ENCODE assay signal across 9 mouse cellular contexts in genomic region chr3:107094028-107094427, GRCm38 (mm10). TPM values are rescaled to one million over a fixed set of nuclear protein-coding genes. Genes with fewer than 3 reads are reported as not detected.
DNase-seq lines count a peak whose midpoint lies in the region; ATAC-seq and TF ChIP-seq lines count a peak whose summit lies in the region.
"Had no signal": no experiment of that assay in that cellular context is flagged by ENCODE, and none has a peak within 500 bp of the region (broad histone marks: within the 10 kb centered on the region; RNA-seq: fewer than 3 reads in every experiment).

No protein-coding gene starts in this region.

- no peak for ATAC-seq in kidney, embryonic 14.5 days (ENCODE audit: low FRiP score, low TSS enrichment)
- ATAC-seq in cerebellum, adult (ENCODE audit: insufficient number of reproducible peaks, low FRiP score, low TSS enrichment): 0 out of 2 replicates have a peak, but pooled peaks have one; percentile 42
- ATAC-seq in forebrain, embryonic 14.5 days: peak; percentile 72
- peak; percentile 72 for ATAC-seq in midbrain, embryonic 13.5 days

- peak; percentile 61 for TF ChIP-seq CTCF in ES-Bruce4 (IDR thresholded peaks at IDR 0.05; ENCODE audit: low read depth, low read length)

- no peaks in the 10 kb centered on the region for H3K36me3 ChIP-seq in kidney, embryonic 14.5 days (ENCODE audit: control insufficient read depth, insufficient read depth, low read length)
- H3K36me3 ChIP-seq in ES-Bruce4 (ENCODE audit: control insufficient read depth, insufficient read depth, low read length, poor library complexity, severe bottlenecking): no peaks in the 10 kb centered on the region
- H3K36me3 ChIP-seq in forebrain, embryonic 14.5 days (ENCODE audit: control insufficient read depth, insufficient read depth, low read length): no peaks in the 10 kb centered on the region
- H3K36me3 ChIP-seq in midbrain, embryonic 13.5 days: no peaks in the 10 kb centered on the region
- H3K36me3 ChIP-seq: embryonic facial prominence, embryonic 12.5 days had no signal

- peaks cover 3% of the 10 kb centered on the region; the same call in 1 of the 2 replicates for H3K27me3 ChIP-seq in kidney, embryonic 14.5 days (ENCODE audit: control insufficient read depth, insufficient read depth, low read length)
- H3K27me3 ChIP-seq in ES-Bruce4 (ENCODE audit: control insufficient read depth, insufficient read depth, low read length, poor library complexity, severe bottlenecking): no peaks in the 10 kb centered on the region
- no peaks in the 10 kb centered on the region; the same call in 1 of the 2 replicates for H3K27me3 ChIP-seq in forebrain, embryonic 14.5 days (replicated peaks; ENCODE audit: control insufficient read depth, insufficient read depth, low read length)
- H3K27me3 ChIP-seq in midbrain, embryonic 13.5 days: 0 out of 2 replicates have a peak, but pooled peaks cover 4% of the 10 kb centered on the region

- no peak overlapping the region for H3K27ac ChIP-seq in kidney, embryonic 14.5 days (ENCODE audit: low read depth, low read length)
- no peak overlapping the region for H3K27ac ChIP-seq in ES-Bruce4 (ENCODE audit: insufficient read depth, low read length)
- no peak overlapping the region for H3K27ac ChIP-seq in forebrain, embryonic 14.5 days (ENCODE audit: low read depth, low read length)
- H3K27ac ChIP-seq in midbrain, embryonic 13.5 days: no peak overlapping the region
- H3K27ac ChIP-seq: embryonic facial prominence, embryonic 12.5 days had no signal

- no peak for TF ChIP-seq POLR2A in ES-Bruce4 (IDR thresholded peaks at IDR 0.05; ENCODE audit: insufficient read depth, low read length)

- H3K4me3 ChIP-seq in kidney, embryonic 14.5 days (ENCODE audit: low read length): no peak overlapping the region
- no peak overlapping the region for H3K4me3 ChIP-seq in ES-Bruce4 (ENCODE audit: low read depth, low read length)
- no peak overlapping the region for H3K4me3 ChIP-seq in forebrain, embryonic 14.5 days (ENCODE audit: low read depth, low read length)
- no peak overlapping the region for H3K4me3 ChIP-seq in midbrain, embryonic 13.5 days (replicated peaks)
- H3K4me3 ChIP-seq: embryonic facial prominence, embryonic 12.5 days had no signal

- H3K4me1 ChIP-seq in kidney, embryonic 14.5 days (ENCODE audit: control insufficient read depth, insufficient read depth, low read length): no peaks in the 10 kb centered on the region
- no peaks in the 10 kb centered on the region for H3K4me1 ChIP-seq in ES-Bruce4 (ENCODE audit: control insufficient read depth, insufficient read depth, low read length)
- no peaks in the 10 kb centered on the region for H3K4me1 ChIP-seq in forebrain, embryonic 14.5 days (ENCODE audit: control insufficient read depth, insufficient read depth, low read length)
- H3K4me1 ChIP-seq in midbrain, embryonic 13.5 days (replicated peaks): 0 out of 2 replicates have a peak, but pooled peaks cover 4% of the 10 kb centered on the region
- H3K4me1 ChIP-seq: embryonic facial prominence, embryonic 12.5 days had no signal

- no peak overlapping the region for H3K9ac ChIP-seq in kidney, embryonic 14.5 days (ENCODE audit: low read depth, low read length)
- H3K9ac ChIP-seq in ES-Bruce4 (ENCODE audit: low read depth, poor library complexity, severe bottlenecking): no peak overlapping the region
- H3K9ac ChIP-seq in forebrain, embryonic 14.5 days (ENCODE audit: low read length): no peak overlapping the region
- H3K9ac ChIP-seq in midbrain, embryonic 13.5 days (replicated peaks): no peak overlapping the region
- H3K9ac ChIP-seq: embryonic facial prominence, embryonic 12.5 days had no signal

- WGBS in kidney, embryonic 14.5 days: 4% methylated on average over 4 of the region's 4 CpGs
- 5% methylated on average over 4 of the region's 4 CpGs for WGBS in forebrain, embryonic 14.5 days
- 3% methylated on average over 4 of the region's 4 CpGs for WGBS in midbrain, embryonic 13.5 days

- DNase-seq in kidney, adult 18-20 months: peak; percentile 41
- DNase-seq in forebrain, embryonic 14.5 days (ENCODE audit: low spot score): peak; percentile 72
- DNase-seq in kidney, postnatal 4 days: peak; percentile 33 to 38
- DNase-seq in thymus, postnatal 25 days: peak; percentile 68

- no peak overlapping the region for H3K4me2 ChIP-seq in kidney, embryonic 14.5 days (replicated peaks; ENCODE audit: low read depth, low read length)
- no peak overlapping the region for H3K4me2 ChIP-seq in forebrain, embryonic 14.5 days (ENCODE audit: low read length)
- no peak overlapping the region for H3K4me2 ChIP-seq in midbrain, embryonic 13.5 days (replicated peaks)
- H3K4me2 ChIP-seq: embryonic facial prominence, embryonic 12.5 days had no signal

- H3K9me3 ChIP-seq in kidney, embryonic 14.5 days (ENCODE audit: control insufficient read depth, low read length): no peaks in the 10 kb centered on the region
- no peaks in the 10 kb centered on the region for H3K9me3 ChIP-seq in ES-Bruce4 (replicated peaks; ENCODE audit: control insufficient read depth, insufficient read depth, low read length, poor library complexity, severe bottlenecking)
- H3K9me3 ChIP-seq in forebrain, embryonic 14.5 days (replicated peaks; ENCODE audit: control insufficient read depth, low read length): no peaks in the 10 kb centered on the region
- H3K9me3 ChIP-seq in midbrain, embryonic 13.5 days: no peaks in the 10 kb centered on the region
- H3K9me3 ChIP-seq: embryonic facial prominence, embryonic 12.5 days had no signal

- TF ChIP-seq EP300 in ES-Bruce4 (IDR thresholded peaks at IDR 0.05; ENCODE audit: insufficient read depth, low read depth, low read length): no peak

RNA-seq across cellular contexts. Expression of gene Kcna2, which starts 6.9 kb away (rescaled TPM):
- polyA plus RNA-seq in kidney, embryonic 14.5 days (2014; fragmentation: Nextera tagmentation; extraction: Ambion mirVana): 0.08 and 0.20 TPM in 2 replicates
- 0.15 and 0.35 TPM in 2 replicates for polyA plus RNA-seq in ES-Bruce4 (2011; ENCODE audit: insufficient read depth, insufficient read length, low read depth, missing spikeins)
- polyA plus RNA-seq in forebrain, embryonic 14.5 days (2014; fragmentation: Nextera tagmentation; extraction: Ambion mirVana): 0.44 and 0.49 TPM in 2 replicates
- polyA plus RNA-seq in midbrain, embryonic 13.5 days (2015; fragmentation: Nextera tagmentation; extraction: Ambion mirVana): 1.1 and 1.2 TPM in 2 replicates

RNA-seq across cellular contexts. Expression of gene Kcna3, which starts 58.1 kb away (rescaled TPM):
- 0.91 and 1.6 TPM in 2 replicates for polyA plus RNA-seq in kidney, embryonic 14.5 days (2014; fragmentation: Nextera tagmentation; extraction: Ambion mirVana)
- polyA plus RNA-seq in ES-Bruce4 (2011; ENCODE audit: insufficient read depth, insufficient read length, low read depth, missing spikeins): 0.35 and 0.63 TPM in 2 replicates
- polyA plus RNA-seq in forebrain, embryonic 14.5 days (2014; fragmentation: Nextera tagmentation; extraction: Ambion mirVana): 10.3 and 15.6 TPM in 2 replicates
- 10.1 and 12.5 TPM in 2 replicates for polyA plus RNA-seq in midbrain, embryonic 13.5 days (2015; fragmentation: Nextera tagmentation; extraction: Ambion mirVana)
